Mouse (Mus musculus): Measurements from ENCODE around the gene Dnah1.

- TF ChIP-seq MYB (IDR thresholded peaks at IDR 0.05; ENCODE audit: low read depth, low read length) (no peak), MAX (IDR thresholded peaks at IDR 0.05; ENCODE audit: low read length) (no peak), CTCF (IDR thresholded peaks at IDR 0.05 in 2 of 3, conservative IDR thresholded peaks at IDR 0.05 in 1 of 3; ENCODE audit: control insufficient read depth in 1 of 3, insufficient read depth in 1 of 3, low read depth in 2 of 3, low read length in 3 of 3, poor library complexity in 1 of 3, severe bottlenecking in 1 of 3) (no peak), ZNF384 (IDR thresholded peaks at IDR 0.05; ENCODE audit: low read depth, low read length) (no peak), POLR2A (IDR thresholded peaks at IDR 0.05; ENCODE audit: control insufficient read depth in 1 of 2, insufficient read depth in 1 of 2, low read depth in 1 of 2, low read length in 2 of 2, poor library complexity in 1 of 2) (no peak), EP300 (IDR thresholded peaks at IDR 0.05; ENCODE audit: low read depth in 1 of 2, low read length in 2 of 2) (no peak), ZKSCAN1 (IDR thresholded peaks at IDR 0.05; ENCODE audit: low read depth, low read length) (no peak), BHLHE40 (IDR thresholded peaks at IDR 0.05; ENCODE audit: borderline replicate concordance, low read depth, low read length) (no peak), TAL1 (IDR thresholded peaks at IDR 0.05; ENCODE audit: low read length) (no peak), POLR2AphosphoS5 (IDR thresholded peaks at IDR 0.05; ENCODE audit: borderline replicate concordance, low read depth, low read length) (no peak)
Observed at GRCm38 (mm10) chr14:31268301-31269001, 55.2 kb downstream of the Dnah1 start.
